Mouse (Mus musculus) testis, adult 2 months (tissue): Measurements from ENCODE around the gene Efcab12.

Experiments
- CTCF ChIP-seq: fragments of 200-500 bp; IDR thresholded peaks from 2 replicates; pipeline ENCODE4 v1.5.1; 2012; ENCODE audit warnings: low read depth, mild to moderate bottlenecking, inconsistent platforms, low read length, moderate library complexity; ENCODE audit not compliant: control insufficient read depth, insufficient read depth, insufficient replicate concordance
- POLR2A ChIP-seq: fragments of 200-500 bp; IDR thresholded peaks from 2 replicates; pipeline ENCODE4 v1.6.1; 2012; ENCODE audit warnings: low read depth, mild to moderate bottlenecking, inconsistent platforms, low read length, moderate library complexity; ENCODE audit not compliant: control insufficient read depth

DNA sequence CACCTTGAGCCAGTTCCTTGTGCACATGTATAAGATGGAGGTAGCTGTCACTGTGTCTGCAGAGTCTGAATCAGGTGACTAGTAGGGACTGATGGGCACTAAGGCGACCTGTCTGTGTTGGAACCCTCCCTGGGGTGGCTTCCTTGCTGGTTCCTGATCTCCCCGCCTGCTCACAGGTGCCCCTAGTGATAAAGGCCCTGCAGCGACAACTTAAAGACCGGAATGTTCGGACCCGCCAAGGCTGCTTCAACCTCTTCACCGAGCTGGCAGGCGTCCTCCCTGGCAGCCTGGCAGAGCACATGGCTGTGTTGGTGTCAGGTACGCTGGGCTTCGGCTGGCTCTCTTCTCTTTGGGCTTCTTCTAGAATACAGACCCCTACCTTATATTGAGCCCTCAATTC, 47.2 kb downstream of the Efcab12 start:
- TF ChIP-seq CTCF (no peak), POLR2A (no peak)
